Mouse (Mus musculus): ENCODE measurements around the gene Pigl. TPM values are rescaled to one million over a fixed set of nuclear protein-coding genes. Genes with fewer than 3 reads are reported as not detected.
"Not testable (repeated sequence)": the region's sequence is repeated elsewhere in the genome, so short reads cannot be mapped to it uniquely, and the experiment has no call there.

The Pigl gene
- polyA plus RNA-seq, 1 experiment from 2014 or later: 10.5 TPM

DNA sequence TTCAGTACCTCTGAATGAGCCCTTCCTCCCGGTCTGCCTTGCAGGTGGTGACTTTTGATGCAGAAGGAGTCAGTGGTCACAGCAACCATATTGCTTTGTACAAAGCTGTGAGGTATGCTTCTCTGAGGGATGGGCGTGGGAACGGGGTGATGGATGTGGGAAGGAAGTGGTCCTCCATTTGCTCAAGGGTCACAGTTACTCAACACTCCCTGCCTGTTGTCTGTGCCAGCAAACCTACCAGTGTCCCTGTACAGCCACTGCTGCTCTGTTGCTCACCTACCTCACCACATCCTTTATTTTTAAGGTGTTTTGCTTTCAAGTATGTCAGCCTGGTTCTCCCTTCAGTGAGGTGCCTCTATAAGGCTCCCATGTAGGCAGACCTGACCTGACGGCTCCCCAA lies 49.4 kb downstream of the Pigl start:
- Histone ChIP-seq H3K27me3 (ENCODE audit: control insufficient read depth, insufficient read depth, low read depth, low read length) (no peaks in the 10 kb centered on the region), H3K4me3 (ENCODE audit: low read length) (no peak overlapping the region), H3K4me2 (ENCODE audit: low read depth, low read length) (no peak overlapping the region), H3K27ac (ENCODE audit: low read length) (no peak overlapping the region), H3K9ac (ENCODE audit: low read length) (no peak overlapping the region), H3K4me1 (replicated peaks; ENCODE audit: control insufficient read depth, insufficient read depth, low read length) (no peaks in the 10 kb centered on the region), H3K36me3 (ENCODE audit: control insufficient read depth, insufficient read depth, low read length) (no peaks in the 10 kb centered on the region), H3K9me3 (ENCODE audit: control insufficient read depth, low read length) (no peaks in the 10 kb centered on the region)
- 80% methylated on average over 4 of the region's 4 CpGs for WGBS
- ATAC-seq (ENCODE audit: low read depth): no peak

DNA sequence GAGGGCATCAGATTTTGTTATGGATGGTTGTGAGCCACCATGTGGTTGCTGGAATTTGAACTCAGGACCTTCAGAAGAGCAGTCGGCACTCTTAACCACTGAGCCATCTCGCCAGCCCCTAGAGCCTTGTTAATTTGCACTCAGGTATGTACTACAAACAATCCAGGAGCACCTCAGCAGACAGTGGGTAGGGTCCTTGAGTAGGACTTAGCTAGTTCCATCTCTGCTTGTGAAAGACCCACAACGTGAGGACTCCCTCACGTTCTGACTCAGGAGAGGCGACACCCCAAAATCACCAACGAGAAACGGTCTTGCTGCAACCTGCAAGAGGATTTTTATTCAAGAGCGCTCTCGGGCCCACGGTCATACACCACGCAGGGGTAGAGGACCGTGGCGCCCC lies 50.1 kb downstream of the Pigl start:
- H3K36me3 ChIP-seq (ENCODE audit: control insufficient read depth, insufficient read depth, low read length); H3K4me1 ChIP-seq (replicated peaks; ENCODE audit: control insufficient read depth, insufficient read depth, low read length); H3K4me2 ChIP-seq (ENCODE audit: low read depth, low read length); H3K27ac ChIP-seq (ENCODE audit: low read length); ATAC-seq (ENCODE audit: low read depth); H3K9me3 ChIP-seq (ENCODE audit: control insufficient read depth, low read length); H3K4me3 ChIP-seq (ENCODE audit: low read length); H3K9ac ChIP-seq (ENCODE audit: low read length); H3K27me3 ChIP-seq (ENCODE audit: control insufficient read depth, insufficient read depth, low read depth, low read length): not testable (repeated sequence)
- WGBS: 95% methylated on average over 13 of the region's 13 CpGs

DNA sequence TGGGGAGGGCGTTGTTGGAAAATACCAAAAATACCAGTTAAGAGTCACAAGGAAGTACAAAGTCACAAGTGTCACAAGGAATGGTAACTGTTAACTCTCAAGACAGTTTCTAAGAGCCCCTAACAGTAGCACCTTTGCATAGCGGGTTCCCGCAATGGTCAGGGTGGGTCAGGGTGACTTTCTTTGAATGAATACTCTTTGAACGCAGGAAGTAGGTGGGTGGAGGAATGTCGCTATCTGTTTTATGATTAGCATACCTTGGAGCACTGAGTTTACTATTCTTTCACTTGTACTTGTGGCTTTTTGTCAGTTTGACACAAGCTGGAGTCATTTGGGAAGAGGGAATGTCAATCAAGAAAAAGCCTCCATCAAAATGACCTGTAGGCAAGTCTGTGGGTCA lies 50.6 kb downstream of the Pigl start:
- not testable (repeated sequence) for H3K4me3 ChIP-seq (ENCODE audit: low read length); H3K9me3 ChIP-seq (ENCODE audit: control insufficient read depth, low read length); H3K27me3 ChIP-seq (ENCODE audit: control insufficient read depth, insufficient read depth, low read depth, low read length); H3K9ac ChIP-seq (ENCODE audit: low read length); H3K27ac ChIP-seq (ENCODE audit: low read length); H3K4me1 ChIP-seq (replicated peaks; ENCODE audit: control insufficient read depth, insufficient read depth, low read length); ATAC-seq (ENCODE audit: low read depth); H3K4me2 ChIP-seq (ENCODE audit: low read depth, low read length); H3K36me3 ChIP-seq (ENCODE audit: control insufficient read depth, insufficient read depth, low read length)
- 91% methylated on average over 5 of the region's 5 CpGs for WGBS

DNA sequence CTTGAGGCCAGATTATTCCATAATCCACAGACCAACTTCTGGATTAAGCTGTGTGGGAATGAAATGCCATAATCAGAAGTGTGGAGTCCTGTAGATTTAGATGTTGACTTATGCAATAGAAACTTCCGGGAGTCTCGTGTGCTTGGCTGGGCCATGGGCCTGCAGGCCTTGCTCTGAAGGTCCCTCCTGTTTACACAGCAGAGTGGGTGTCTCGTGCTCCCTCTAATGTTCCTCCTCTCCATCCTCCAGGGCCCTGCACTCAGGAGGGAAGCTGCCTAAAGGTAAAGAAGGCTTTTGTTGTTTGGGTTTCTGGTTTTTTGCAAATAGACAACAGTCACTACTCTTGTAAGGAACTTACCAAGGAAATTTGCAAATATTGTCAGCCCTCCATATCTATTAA lies 51.3 kb downstream of the Pigl start:
- 43% methylated on average over 3 of the region's 3 CpGs for WGBS
- no peak for ATAC-seq (ENCODE audit: low read depth)
- Histone ChIP-seq H3K36me3 (ENCODE audit: control insufficient read depth, insufficient read depth, low read length) (no peaks in the 10 kb centered on the region), H3K27me3 (ENCODE audit: control insufficient read depth, insufficient read depth, low read depth, low read length) (no peaks in the 10 kb centered on the region), H3K9me3 (ENCODE audit: control insufficient read depth, low read length) (no peaks in the 10 kb centered on the region), H3K4me2 (ENCODE audit: low read depth, low read length) (no peak overlapping the region), H3K4me1 (replicated peaks; ENCODE audit: control insufficient read depth, insufficient read depth, low read length) (no peaks in the 10 kb centered on the region), H3K9ac (ENCODE audit: low read length) (no peak overlapping the region), H3K27ac (ENCODE audit: low read length) (no peak overlapping the region), H3K4me3 (ENCODE audit: low read length) (no peak overlapping the region)

DNA sequence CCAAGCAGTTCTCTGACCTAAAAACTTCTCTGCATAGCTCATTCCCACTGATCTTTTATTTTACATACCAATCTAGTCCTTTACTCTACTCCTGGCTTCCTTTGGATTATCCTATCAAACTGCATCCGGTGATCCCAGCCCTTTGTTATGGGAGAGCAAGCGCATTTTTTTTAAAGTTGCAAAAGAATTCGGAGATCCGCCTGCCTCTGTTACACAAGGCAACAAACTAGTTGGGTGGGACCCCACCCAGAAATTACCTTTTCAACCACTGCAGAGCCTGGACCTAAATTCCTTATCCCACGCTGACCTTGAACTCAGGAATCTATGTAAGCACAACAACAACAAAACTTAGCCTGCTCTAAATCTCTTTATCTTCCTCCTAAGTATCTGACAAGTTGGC lies 52.7 kb downstream of the Pigl start:
- no peak overlapping the region for H3K4me3 ChIP-seq (ENCODE audit: low read length)
- no peak for ATAC-seq (ENCODE audit: low read depth)
- 87% methylated on average over 5 of the region's 5 CpGs for WGBS
- no peak overlapping the region for H3K27ac ChIP-seq (ENCODE audit: low read length)
- no peaks in the 10 kb centered on the region for H3K4me1 ChIP-seq (replicated peaks; ENCODE audit: control insufficient read depth, insufficient read depth, low read length)
- no peaks in the 10 kb centered on the region for H3K36me3 ChIP-seq (ENCODE audit: control insufficient read depth, insufficient read depth, low read length)
- no peak overlapping the region for H3K4me2 ChIP-seq (ENCODE audit: low read depth, low read length)
- H3K9me3 ChIP-seq (ENCODE audit: control insufficient read depth, low read length): no peaks in the 10 kb centered on the region
- H3K9ac ChIP-seq (ENCODE audit: low read length): no peak overlapping the region
- no peaks in the 10 kb centered on the region for H3K27me3 ChIP-seq (ENCODE audit: control insufficient read depth, insufficient read depth, low read depth, low read length)

DNA sequence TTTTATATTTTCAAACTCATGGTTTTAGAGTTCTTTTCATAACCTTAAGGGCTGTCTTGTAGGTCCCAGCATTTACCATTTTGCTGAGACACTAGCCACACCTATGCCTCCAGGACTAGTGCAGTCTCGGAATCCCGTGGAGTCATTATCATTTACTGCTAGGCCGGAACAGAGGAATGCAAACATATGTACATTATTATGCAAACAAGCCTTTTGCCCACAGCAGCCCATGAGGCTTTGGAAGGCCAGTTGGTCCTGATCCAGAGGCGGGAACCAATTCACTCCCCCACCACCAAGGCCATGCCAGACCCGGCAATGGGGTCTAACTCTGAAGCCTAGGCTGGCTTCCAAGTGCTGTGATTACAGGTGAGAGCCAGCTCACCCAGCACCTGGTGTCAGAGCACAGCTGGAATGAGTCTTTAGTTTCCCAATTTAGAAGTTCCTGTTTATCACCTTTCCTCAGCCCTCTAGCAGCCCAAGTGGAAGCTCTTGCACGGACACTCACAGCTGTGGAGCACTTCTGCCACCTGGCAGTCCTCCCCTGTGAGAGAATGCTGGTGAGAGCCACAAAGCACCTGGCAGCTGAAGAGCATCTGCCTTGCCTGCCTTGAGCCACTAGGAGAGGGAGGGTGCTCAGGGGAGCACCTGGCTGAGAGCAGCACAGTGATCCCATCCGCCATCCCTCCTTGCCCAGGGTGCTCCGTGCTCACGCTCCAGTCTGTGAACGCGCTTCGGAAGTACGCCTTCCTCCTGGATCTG lies 53.4 kb downstream of the Pigl start:
- Histone ChIP-seq H3K4me1 (replicated peaks; ENCODE audit: control insufficient read depth, insufficient read depth, low read length) (no peaks in the 10 kb centered on the region), H3K4me2 (ENCODE audit: low read depth, low read length) (no peak overlapping the region), H3K27me3 (ENCODE audit: control insufficient read depth, insufficient read depth, low read depth, low read length) (no peaks in the 10 kb centered on the region), H3K4me3 (ENCODE audit: low read length) (no peak overlapping the region), H3K36me3 (ENCODE audit: control insufficient read depth, insufficient read depth, low read length) (no peaks in the 10 kb centered on the region), H3K9ac (ENCODE audit: low read length) (no peak overlapping the region), H3K9me3 (ENCODE audit: control insufficient read depth, low read length) (no peaks in the 10 kb centered on the region), H3K27ac (ENCODE audit: low read length) (no peak overlapping the region)
- 77% methylated on average over 13 of the region's 13 CpGs for WGBS
- ATAC-seq (ENCODE audit: low read depth): no peak

DNA sequence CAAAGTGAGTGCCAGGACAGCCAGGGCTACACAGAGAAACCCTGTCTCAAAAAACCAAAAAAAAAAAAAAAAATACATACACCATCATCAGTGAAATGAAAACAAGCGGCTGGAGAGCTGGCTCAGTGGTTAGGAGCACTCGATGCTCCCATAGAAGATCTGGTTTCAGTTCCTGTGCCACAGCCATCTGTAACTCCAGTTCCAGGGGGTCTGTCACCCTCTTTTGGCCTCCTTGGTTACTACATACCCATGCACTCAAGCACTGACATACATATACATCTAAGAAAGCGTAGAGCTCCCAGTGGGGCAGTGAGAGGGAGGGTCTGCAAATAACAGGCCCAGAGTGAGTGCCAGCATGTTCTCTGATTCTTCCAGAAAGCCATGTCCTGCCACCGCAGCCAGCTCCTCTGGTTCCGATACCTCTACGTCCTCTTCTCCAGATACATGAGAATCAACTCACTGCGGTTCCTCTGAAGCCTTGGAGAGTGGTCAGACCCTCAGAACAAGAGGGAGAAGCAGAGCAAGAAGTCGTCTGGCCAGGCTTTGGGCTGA lies 54.3 kb downstream of the Pigl start:
- Histone ChIP-seq H3K9me3 (ENCODE audit: control insufficient read depth, low read length) (no peaks in the 10 kb centered on the region), H3K4me1 (replicated peaks; ENCODE audit: control insufficient read depth, insufficient read depth, low read length) (no peaks in the 10 kb centered on the region), H3K4me3 (ENCODE audit: low read length) (no peak overlapping the region), H3K27ac (ENCODE audit: low read length) (no peak overlapping the region), H3K36me3 (ENCODE audit: control insufficient read depth, insufficient read depth, low read length) (no peaks in the 10 kb centered on the region), H3K27me3 (ENCODE audit: control insufficient read depth, insufficient read depth, low read depth, low read length) (no peaks in the 10 kb centered on the region), H3K9ac (ENCODE audit: low read length) (no peak overlapping the region), H3K4me2 (ENCODE audit: low read depth, low read length) (no peak overlapping the region)
- ATAC-seq (ENCODE audit: low read depth): no peak
- WGBS: 81% methylated on average over 8 of the region's 8 CpGs

DNA sequence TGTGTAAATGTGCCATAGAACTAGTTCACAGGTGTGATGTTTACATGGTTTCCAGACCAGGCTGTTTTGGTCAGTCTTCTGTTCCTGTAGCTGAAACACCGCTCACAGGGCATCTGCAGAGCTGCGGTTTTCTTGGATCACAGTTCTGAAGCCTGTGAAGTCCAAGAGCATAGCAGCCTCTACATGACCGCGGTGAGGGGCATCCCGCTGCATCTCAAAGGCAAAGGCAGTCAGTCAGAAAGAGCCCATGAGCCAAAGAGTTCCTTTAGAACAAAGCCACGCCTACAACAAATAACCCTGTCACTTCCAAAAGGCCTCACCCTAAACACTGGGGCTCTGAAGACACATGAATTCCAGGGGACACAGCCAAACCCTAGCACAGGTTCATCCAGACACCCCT lies 55.1 kb downstream of the Pigl start:
- no peak for ATAC-seq (ENCODE audit: low read depth)
- WGBS: 77% methylated on average over 6 of the region's 6 CpGs
- H3K27ac ChIP-seq (ENCODE audit: low read length): no peak overlapping the region
- H3K4me2 ChIP-seq (ENCODE audit: low read depth, low read length): no peak overlapping the region
- H3K36me3 ChIP-seq (ENCODE audit: control insufficient read depth, insufficient read depth, low read length): no peaks in the 10 kb centered on the region
- no peak overlapping the region for H3K9ac ChIP-seq (ENCODE audit: low read length)
- no peaks in the 10 kb centered on the region for H3K9me3 ChIP-seq (ENCODE audit: control insufficient read depth, low read length)
- no peak overlapping the region for H3K4me3 ChIP-seq (ENCODE audit: low read length)
- no peaks in the 10 kb centered on the region for H3K4me1 ChIP-seq (replicated peaks; ENCODE audit: control insufficient read depth, insufficient read depth, low read length)
- H3K27me3 ChIP-seq (ENCODE audit: control insufficient read depth, insufficient read depth, low read depth, low read length): no peaks in the 10 kb centered on the region

DNA sequence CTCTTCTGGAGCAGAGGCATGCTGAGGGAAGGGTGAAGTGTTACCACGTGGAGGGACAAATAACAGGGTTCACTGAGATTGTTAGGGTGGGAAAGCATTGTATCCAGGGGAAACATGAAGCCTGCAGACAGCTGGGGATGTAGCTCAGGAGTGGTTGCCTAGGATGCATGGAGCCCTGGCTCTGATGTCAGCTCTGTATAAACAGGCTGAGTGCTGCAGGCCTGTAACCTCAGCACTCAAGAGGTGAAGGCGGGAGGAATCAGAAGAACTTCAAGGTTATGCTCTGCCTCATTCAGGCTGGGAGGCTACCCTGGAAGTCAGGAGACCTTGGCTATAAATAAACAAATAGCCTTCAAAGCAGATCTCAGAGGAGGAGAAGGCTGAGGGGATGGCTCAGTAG lies 60.7 kb downstream of the Pigl start:
- Histone ChIP-seq H3K27me3 (ENCODE audit: control insufficient read depth, insufficient read depth, low read depth, low read length) (no peaks in the 10 kb centered on the region), H3K4me2 (ENCODE audit: low read depth, low read length) (no peak overlapping the region), H3K4me3 (ENCODE audit: low read length) (no peak overlapping the region), H3K36me3 (ENCODE audit: control insufficient read depth, insufficient read depth, low read length) (no peaks in the 10 kb centered on the region), H3K9ac (ENCODE audit: low read length) (no peak overlapping the region), H3K9me3 (ENCODE audit: control insufficient read depth, low read length) (no peaks in the 10 kb centered on the region), H3K4me1 (replicated peaks; ENCODE audit: control insufficient read depth, insufficient read depth, low read length) (no peaks in the 10 kb centered on the region), H3K27ac (ENCODE audit: low read length) (no peak overlapping the region)
- 17% methylated on average over 2 of the region's 2 CpGs for WGBS
- ATAC-seq (ENCODE audit: low read depth): no peak

Measured in lung, embryonic 16.5 days (tissue).